Mouse (Mus musculus) gastrocnemius, postnatal 14 days (tissue): ENCODE data around the gene Tpgs1. TPM values are rescaled to one million over a fixed set of nuclear protein-coding genes. Genes with fewer than 3 reads are reported as not detected.

Experiments used
- total RNA-seq, 2 experiments: library from RNA; stranded (reverse); gene quantifications; 2 replicates each; pipeline ENCODE4 v1.2.3; 2021

Tpgs1 gene
- total RNA-seq, 2 experiments from 2014 or later = 22.6 to 24.0 TPM

Other genes with a start within 250 kb of the Tpgs1 start
- not detected for gene Vmn2r83, start 200.6 kb upstream of the Tpgs1 start, total RNA-seq
- 1 to 10 TPM; 1.3 to 2.2 TPM for gene Plpp2, start 135.6 kb upstream of the Tpgs1 start, total RNA-seq
- gene Mier2, start 114.2 kb upstream of the Tpgs1 start, total RNA-seq = 10 to 100 TPM; 10.3 to 10.6 TPM
- gene Theg, start 82.0 kb upstream of the Tpgs1 start, total RNA-seq = not detected
- gene C2cd4c, start 55.3 kb upstream of the Tpgs1 start, total RNA-seq = under 1 TPM; 0.11 to 0.12 TPM
- gene Shc2, start 31.5 kb upstream of the Tpgs1 start, total RNA-seq = 1 to 10 TPM; 2.3 to 3.3 TPM
- 10 to 100 TPM in 1 of 2 experiments, 1 to 10 TPM in 1; 1.1 to 12.4 TPM for gene Odf3l2, start 23.6 kb upstream of the Tpgs1 start, total RNA-seq
- gene Madcam1, start 4.8 kb upstream of the Tpgs1 start, total RNA-seq = not detected
- 100 to 1,000 TPM; 314 to 321 TPM for gene Cdc34, start 12.8 kb downstream of the Tpgs1 start, total RNA-seq
- gene Gzmm, start 19.7 kb downstream of the Tpgs1 start, total RNA-seq = 1 to 10 TPM; 2.3 to 2.9 TPM
- gene Bsg, start 35.1 kb downstream of the Tpgs1 start, total RNA-seq = 100 to 1,000 TPM; 496 to 497 TPM
- gene Hcn2, start 47.3 kb downstream of the Tpgs1 start, total RNA-seq = under 1 TPM; 0.42 to 0.78 TPM
- 10 to 100 TPM; 21.5 to 21.6 TPM for gene Polrmt, start 77.2 kb downstream of the Tpgs1 start, total RNA-seq
- not detected for gene Fgf22, start 85.7 kb downstream of the Tpgs1 start, total RNA-seq
- gene Rnf126, start 97.6 kb downstream of the Tpgs1 start, total RNA-seq = 10 to 100 TPM; 25.9 to 30.6 TPM
- 1 to 10 TPM; 1.3 to 2.2 TPM for gene Fstl3, start 107.9 kb downstream of the Tpgs1 start, total RNA-seq
- not detected for gene Prss57, start 121.6 kb downstream of the Tpgs1 start, total RNA-seq
- gene Palm, start 124.2 kb downstream of the Tpgs1 start, total RNA-seq = 10 to 100 TPM; 25.7 to 33.5 TPM
- gene Misp, start 151.6 kb downstream of the Tpgs1 start, total RNA-seq = under 1 TPM in 1 of 2 experiments, not detected in 1; 0.35 TPM
- gene Ptbp1, start 185.1 kb downstream of the Tpgs1 start, total RNA-seq = 10 to 100 TPM; 40.3 to 48.1 TPM
- not detected for gene Prtn3, start 205.1 kb downstream of the Tpgs1 start, total RNA-seq
- gene Plppr3, start 205.3 kb downstream of the Tpgs1 start, total RNA-seq = under 1 TPM; 0.09 to 0.29 TPM
- gene Elane, start 216.9 kb downstream of the Tpgs1 start, total RNA-seq = not detected
- 10 to 100 TPM in 1 of 2 experiments, 1 to 10 TPM in 1; 3.6 to 16.6 TPM for gene Cfd, start 221.5 kb downstream of the Tpgs1 start, total RNA-seq
- gene Med16, start 239.6 kb downstream of the Tpgs1 start, total RNA-seq = 10 to 100 TPM; 37.7 to 38.1 TPM
- gene Gm26602, start 241.5 kb downstream of the Tpgs1 start, total RNA-seq = not detected
- gene Kiss1r, start 247.6 kb downstream of the Tpgs1 start, total RNA-seq = under 1 TPM; 0.27 to 0.44 TPM